Comparison of ENCODE assay signal across 35 mouse cellular contexts in genomic region chr11:29563406-29563805, GRCm38 (mm10). TPM values are rescaled to one million over a fixed set of nuclear protein-coding genes. Genes with fewer than 3 reads are reported as not detected.
"Had no signal": no experiment of that assay in that cellular context is flagged by ENCODE, and none has a peak within 500 bp of the region (broad histone marks: within the 10 kb centered on the region; RNA-seq: fewer than 3 reads in every experiment).

No protein-coding gene starts in this region.

- H3K4me1 ChIP-seq: limb, embryonic 10.5 days; limb, embryonic 12.5 days; limb, embryonic 13.5 days; limb, embryonic 15.5 days; liver, embryonic 12.5 days; liver, embryonic 13.5 days; liver, embryonic 15.5 days; lung, embryonic 15.5 days; midbrain, embryonic 10.5 days; midbrain, embryonic 12.5 days; midbrain, embryonic 13.5 days; midbrain, embryonic 15.5 days; neural tube, embryonic 12.5 days; neural tube, embryonic 13.5 days had no signal

- H3K9me3 ChIP-seq: limb, embryonic 10.5 days; limb, embryonic 13.5 days; limb, embryonic 15.5 days; liver, embryonic 12.5 days; liver, embryonic 13.5 days; liver, embryonic 15.5 days; lung, embryonic 15.5 days; megakaryocyte, embryonic 14.5 days; midbrain, embryonic 10.5 days; midbrain, embryonic 12.5 days; midbrain, embryonic 13.5 days; midbrain, embryonic 15.5 days; neural tube, embryonic 12.5 days; neural tube, embryonic 13.5 days had no signal

- H3K36me3 ChIP-seq: limb, embryonic 10.5 days; limb, embryonic 12.5 days; limb, embryonic 13.5 days; limb, embryonic 15.5 days; liver, embryonic 12.5 days; liver, embryonic 13.5 days; liver, embryonic 15.5 days; lung, embryonic 15.5 days; midbrain, embryonic 10.5 days; midbrain, embryonic 12.5 days; midbrain, embryonic 13.5 days; midbrain, embryonic 15.5 days; neural tube, embryonic 12.5 days; neural tube, embryonic 13.5 days had no signal

- H3K9ac ChIP-seq: limb, embryonic 12.5 days; limb, embryonic 13.5 days; limb, embryonic 15.5 days; liver, embryonic 12.5 days; liver, embryonic 13.5 days; liver, embryonic 14.5 days; liver, embryonic 15.5 days; liver, postnatal 0 days; lung, embryonic 14.5 days; lung, embryonic 15.5 days; midbrain, embryonic 12.5 days; midbrain, embryonic 13.5 days; midbrain, embryonic 15.5 days; neural tube, embryonic 12.5 days; neural tube, embryonic 13.5 days had no signal

- H3K4me3 ChIP-seq: limb, embryonic 10.5 days; limb, embryonic 12.5 days; limb, embryonic 13.5 days; limb, embryonic 15.5 days; liver, embryonic 12.5 days; liver, embryonic 13.5 days; liver, embryonic 15.5 days; lung, embryonic 15.5 days; megakaryocyte, embryonic 14.5 days; midbrain, embryonic 10.5 days; midbrain, embryonic 12.5 days; midbrain, embryonic 13.5 days; midbrain, embryonic 15.5 days; myocyte; neural tube, embryonic 12.5 days; neural tube, embryonic 13.5 days had no signal

- H3K27me3 ChIP-seq: limb, embryonic 12.5 days; limb, embryonic 13.5 days; limb, embryonic 15.5 days; liver, embryonic 12.5 days; liver, embryonic 13.5 days; liver, embryonic 15.5 days; lung, embryonic 15.5 days; megakaryocyte, embryonic 14.5 days; midbrain, embryonic 12.5 days; midbrain, embryonic 13.5 days; midbrain, embryonic 15.5 days; neural tube, embryonic 12.5 days; neural tube, embryonic 13.5 days had no signal

- ATAC-seq: liver, embryonic 12.5 days; liver, postnatal 0 days; lung, postnatal 0 days; midbrain, embryonic 13.5 days; midbrain, embryonic 15.5 days; midbrain, embryonic 16.5 days had no signal

- H3K4me2 ChIP-seq: limb, embryonic 12.5 days; limb, embryonic 13.5 days; limb, embryonic 15.5 days; liver, embryonic 11.5 days; liver, embryonic 12.5 days; liver, embryonic 13.5 days; liver, embryonic 15.5 days; lung, embryonic 14.5 days; lung, embryonic 15.5 days; midbrain, embryonic 11.5 days; midbrain, embryonic 12.5 days; midbrain, embryonic 13.5 days; midbrain, embryonic 15.5 days; neural tube, embryonic 12.5 days; neural tube, embryonic 13.5 days had no signal

- DNase-seq: left cerebral cortex, postnatal 4 days; liver; liver, embryonic 13.5 days; liver, postnatal 0 days; lung, adult 18-20 months; lung, adult 2 months; lung, embryonic 14.5 days; lung, postnatal 10 days; lung, postnatal 14 days; lung, postnatal 36 days; lung, postnatal 4 days; midbrain, embryonic 14.5 days had no signal

- H3K27ac ChIP-seq: limb, embryonic 10.5 days; limb, embryonic 12.5 days; limb, embryonic 13.5 days; limb, embryonic 15.5 days; liver, embryonic 12.5 days; liver, embryonic 13.5 days; liver, embryonic 14.5 days; liver, embryonic 15.5 days; lung, embryonic 15.5 days; macrophage; midbrain, embryonic 10.5 days; midbrain, embryonic 12.5 days; midbrain, embryonic 13.5 days; midbrain, embryonic 15.5 days; neural tube, embryonic 12.5 days; neural tube, embryonic 13.5 days had no signal

RNA-seq across cellular contexts. Expression of gene Clhc1, which starts 15.7 kb away (rescaled TPM):
- polyA plus RNA-seq: liver, adult 2 months; liver, postnatal 0 days; lung, adult 2 months; midbrain, postnatal 0 days had no signal
